Mouse (Mus musculus): ENCODE data around the gene Bace2.

The Bace2 gene

GRCm38 (mm10) chr16:97356499-97357187 is at the start of gene Bace2:
Gene Bace2, plus strand, starts transcription at chr16:97356742.
- in situ Hi-C loops (cut with MboI), result no loop called here

GRCm38 (mm10) chr16:97307594-97307993 is 48.9 kb upstream of the Bace2 start:
- in situ Hi-C loops (cut with MboI), result no loop called here

- in situ Hi-C loops (cut with MboI), result no loop called here
Observed at GRCm38 (mm10) chr16:97309796-97310569, 46.6 kb upstream of the Bace2 start.

- in situ Hi-C loops (cut with MboI), result no loop called here
Observed at GRCm38 (mm10) chr16:97310570-97310846, 46.0 kb upstream of the Bace2 start.

GRCm38 (mm10) chr16:97312960-97313686 is 43.4 kb upstream of the Bace2 start:
- in situ Hi-C loops (cut with MboI), result no loop called here

GRCm38 (mm10) chr16:97321576-97321975 is 35.0 kb upstream of the Bace2 start:
- in situ Hi-C loops (cut with MboI), result no loop called here

GRCm38 (mm10) chr16:97322604-97323003 is 33.9 kb upstream of the Bace2 start:
- in situ Hi-C loops (cut with MboI), result no loop called here

- in situ Hi-C loops (cut with MboI), result no loop called here
Observed at GRCm38 (mm10) chr16:97325975-97326374, 30.6 kb upstream of the Bace2 start.

GRCm38 (mm10) chr16:97328602-97329001 is 27.9 kb upstream of the Bace2 start:
- in situ Hi-C loops (cut with MboI), result no loop called here

GRCm38 (mm10) chr16:97353013-97353412 is 3.5 kb upstream of the Bace2 start:
- in situ Hi-C loops (cut with MboI), result no loop called here

GRCm38 (mm10) chr16:97354632-97355031 is 1.9 kb upstream of the Bace2 start:
- in situ Hi-C loops (cut with MboI), result no loop called here

GRCm38 (mm10) chr16:97357188-97357821 is 763 bp downstream of the Bace2 start:
- in situ Hi-C loops (cut with MboI), result no loop called here

- in situ Hi-C loops (cut with MboI), result no loop called here
Observed at GRCm38 (mm10) chr16:97362231-97362888, 5.8 kb downstream of the Bace2 start.

- in situ Hi-C loops (cut with MboI), result no loop called here
Observed at GRCm38 (mm10) chr16:97366141-97366540, 9.6 kb downstream of the Bace2 start.

GRCm38 (mm10) chr16:97370258-97370657 is 13.7 kb downstream of the Bace2 start:
- in situ Hi-C loops (cut with MboI), result no loop called here

GRCm38 (mm10) chr16:97387955-97388354 is 31.4 kb downstream of the Bace2 start:
- in situ Hi-C loops (cut with MboI), result no loop called here

- in situ Hi-C loops (cut with MboI), result no loop called here
Observed at GRCm38 (mm10) chr16:97391289-97391688, 34.7 kb downstream of the Bace2 start.

GRCm38 (mm10) chr16:97391701-97392384 is 35.3 kb downstream of the Bace2 start:
- in situ Hi-C loops (cut with MboI), result no loop called here

GRCm38 (mm10) chr16:97396436-97396835 is 39.9 kb downstream of the Bace2 start:
- in situ Hi-C loops (cut with MboI), result no loop called here

GRCm38 (mm10) chr16:97397945-97398531 is 41.5 kb downstream of the Bace2 start:
- in situ Hi-C loops (cut with MboI), result no loop called here

GRCm38 (mm10) chr16:97399991-97400390 is 43.4 kb downstream of the Bace2 start:
- in situ Hi-C loops (cut with MboI), result no loop called here
